Mouse (Mus musculus) activated CD4-positive, CD25-positive, alpha-beta regulatory T cell (primary cell): Measurements from ENCODE around the gene Slc30a6. TPM values are rescaled to one million over a fixed set of nuclear protein-coding genes. Genes with fewer than 3 reads are reported as not detected.

Experiments
- polyA plus RNA-seq, 2 experiments: library from polyadenylated mRNA; unstranded; fragments of 100-300 nt; shearing (Covaris generic); gene quantifications; one replicate each; pipeline ENCODE4 v1.2.1; 2017

The Slc30a6 gene
- 10 to 100 TPM; 31.3 to 32.7 TPM for polyA plus RNA-seq

GRCm38 (mm10) chr17:74395383-74396065, at the start of gene Slc30a6:
TSS of gene Slc30a6 (plus strand) at chr17:74395608.

GRCm38 (mm10) chr17:74458711-74459408, 63.5 kb downstream of the Slc30a6 start, which contains the start of gene Nlrc4:
TSS of gene Nlrc4 (minus strand) at chr17:74459142.

Other genes with a start within 250 kb of the Slc30a6 start
- gene Memo1, start 100.1 kb upstream of the Slc30a6 start, polyA plus RNA-seq, result 10 to 100 TPM; 56.3 to 90.8 TPM
- 100 to 1,000 TPM; 107 to 134 TPM for gene Dpy30, start 71.7 kb upstream of the Slc30a6 start, polyA plus RNA-seq
- 10 to 100 TPM; 27.0 to 27.2 TPM for gene Spast, start 56.6 kb upstream of the Slc30a6 start, polyA plus RNA-seq
- gene Nlrc4, start 63.5 kb downstream of the Slc30a6 start, polyA plus RNA-seq, result under 1 TPM; 0.08 to 0.14 TPM
- gene Yipf4, start 93.9 kb downstream of the Slc30a6 start, polyA plus RNA-seq, result 100 to 1,000 TPM; 115 to 131 TPM
- 10 to 100 TPM; 67.7 to 69.9 TPM for gene Birc6, start 132.7 kb downstream of the Slc30a6 start, polyA plus RNA-seq